Mouse (Mus musculus) MEL (cell line): ENCODE results near the gene Zbtb38. TPM values are rescaled to one million over a fixed set of nuclear protein-coding genes. Genes with fewer than 3 reads are reported as not detected.

ENCODE experiments used
- DNase-seq: peaks from one replicate; pipeline ENCODE4 v3.0.0; 2011; ENCODE audit warnings: low read depth, low spot score
- H3K27ac ChIP-seq: 2 replicates; pipeline ENCODE4 v1.5.1; 2012; ENCODE audit warnings: low read depth, mild to moderate bottlenecking, control low read depth, low read length, moderate library complexity; ENCODE audit not compliant: control insufficient read depth
- H3K27me3 ChIP-seq, 2 experiments: fragments of 150-350 bp in 1 of 2; sonication (generic) in 1 of 2; 2 replicates each; pipeline ENCODE4 v1.6.1; 2012; ENCODE audit warnings: low read length in 2 of 2, mild to moderate bottlenecking in 2 of 2, improper control_type of control experiment in 1 of 2, moderate library complexity in 1 of 2; ENCODE audit not compliant: insufficient read depth in 2 of 2, control insufficient read depth in 1 of 2
- H3K36me3 ChIP-seq, 2 experiments: 2 replicates each; pipeline ENCODE4 v1.6.1; 2012 to 2014; ENCODE audit warnings: low read length in 2 of 2, improper control_type of control experiment in 1 of 2, inconsistent platforms in 1 of 2, mild to moderate bottlenecking in 1 of 2; ENCODE audit not compliant: insufficient read depth in 2 of 2, control insufficient read depth in 1 of 2
- H3K4me1 ChIP-seq, 2 experiments: fragments of 150-350 bp in 1 of 2; sonication (generic) in 1 of 2; 2 replicates each; pipeline ENCODE4 v1.6.1; 2012; ENCODE audit warnings: low read length in 2 of 2, improper control_type of control experiment in 1 of 2, mild to moderate bottlenecking in 1 of 2; ENCODE audit not compliant: insufficient read depth in 2 of 2, control insufficient read depth in 1 of 2
- H3K4me3 ChIP-seq, 2 experiments: fragments of 150-350 bp in 1 of 2; sonication (generic) in 1 of 2; 2 replicates each; pipeline ENCODE4 v1.5.1; 2012; ENCODE audit warnings: low read depth in 2 of 2, low read length in 2 of 2, mild to moderate bottlenecking in 2 of 2, moderate library complexity in 2 of 2, control low read depth in 1 of 2, improper control_type of control experiment in 1 of 2; ENCODE audit not compliant: control insufficient read depth in 1 of 2, insufficient read depth in 1 of 2
- H3K79me2 ChIP-seq: 2 replicates; pipeline ENCODE4 v1.6.1; 2012; ENCODE audit warnings: mild to moderate bottlenecking, low read length, moderate library complexity; ENCODE audit not compliant: control insufficient read depth, poor library complexity, insufficient read depth
- H3K9ac ChIP-seq: 2 replicates; pipeline ENCODE4 v1.6.1; 2012; ENCODE audit warnings: low read depth, mild to moderate bottlenecking, control low read depth, low read length, moderate library complexity; ENCODE audit not compliant: control insufficient read depth, poor library complexity, severe bottlenecking
- H3K9me3 ChIP-seq: fragments of 150-350 bp; sonication (generic); replicated peaks from 2 replicates; pipeline ENCODE4 v1.6.1; 2012; ENCODE audit warnings: mild to moderate bottlenecking, low read length, improper control_type of control experiment, moderate library complexity; ENCODE audit not compliant: insufficient read depth
- BHLHE40 ChIP-seq: IDR thresholded peaks from 2 replicates; pipeline ENCODE4 v1.6.1; 2012; ENCODE audit warnings: low read depth, mild to moderate bottlenecking, inconsistent platforms, low read length, improper control_type of control experiment, borderline replicate concordance
- CHD1 ChIP-seq: IDR thresholded peaks from 2 replicates; pipeline ENCODE4 v1.6.1; 2012; ENCODE audit warnings: low read depth, mild to moderate bottlenecking, inconsistent platforms, low read length, improper control_type of control experiment
- CTCF ChIP-seq, 3 experiments: IDR thresholded peaks in 2 of 3; conservative IDR thresholded peaks in 1 of 3; 2 replicates each; pipeline ENCODE4 v1.5.1; 2011 to 2012; ENCODE audit warnings: low read length in 3 of 3, low read depth in 2 of 3, mild to moderate bottlenecking in 2 of 3, improper control_type of control experiment in 1 of 3, inconsistent platforms in 1 of 3, mixed read lengths in 1 of 3, moderate library complexity in 1 of 3; ENCODE audit not compliant: control insufficient read depth in 1 of 3, insufficient read depth in 1 of 3, poor library complexity in 1 of 3, severe bottlenecking in 1 of 3
- E2F4 ChIP-seq: IDR thresholded peaks from 2 replicates; pipeline ENCODE4 v1.6.1; 2011; ENCODE audit warnings: low read depth, low read length, improper control_type of control experiment, borderline replicate concordance
- EP300 ChIP-seq, 2 experiments: IDR thresholded peaks; 2 replicates each; pipeline ENCODE4 v1.6.1; 2011; ENCODE audit warnings: improper control_type of control experiment in 2 of 2, low read length in 2 of 2, low read depth in 1 of 2, mild to moderate bottlenecking in 1 of 2
- GATA1 ChIP-seq: IDR thresholded peaks from 2 replicates; pipeline ENCODE4 v1.6.1; 2011; ENCODE audit warnings: low read depth, low read length, improper control_type of control experiment
- JUND ChIP-seq: IDR thresholded peaks from 2 replicates; pipeline ENCODE4 v1.6.1; 2011; ENCODE audit warnings: low read depth, mild to moderate bottlenecking, improper control_type of control experiment, low read length
- MAFK ChIP-seq: IDR thresholded peaks from 2 replicates; pipeline ENCODE4 v1.6.1; 2011; ENCODE audit warnings: low read depth, mild to moderate bottlenecking, low read length, improper control_type of control experiment, borderline replicate concordance
- MAX ChIP-seq: IDR thresholded peaks from 2 replicates; pipeline ENCODE4 v1.6.1; 2011; ENCODE audit warnings: low read length, improper control_type of control experiment
- MAZ ChIP-seq: IDR thresholded peaks from 2 replicates; pipeline ENCODE4 v1.6.1; 2012; ENCODE audit warnings: low read depth, mild to moderate bottlenecking, inconsistent platforms, low read length, improper control_type of control experiment
- MEF2A ChIP-seq: IDR thresholded peaks from 2 replicates; pipeline ENCODE4 v1.6.1; 2014; ENCODE audit warnings: low read depth, mild to moderate bottlenecking, inconsistent platforms, low read length, improper control_type of control experiment; ENCODE audit not compliant: poor library complexity, insufficient replicate concordance, severe bottlenecking; ENCODE audit errors: extremely low read depth
- MXI1 ChIP-seq: IDR thresholded peaks from 2 replicates; pipeline ENCODE4 v1.6.1; 2011; ENCODE audit warnings: mild to moderate bottlenecking, low read depth, low read length, improper control_type of control experiment
- MYC ChIP-seq: IDR thresholded peaks from 2 replicates; pipeline ENCODE4 v1.6.1; 2011; ENCODE audit warnings: low read depth, mild to moderate bottlenecking, low read length, improper control_type of control experiment, moderate library complexity
- NELFE ChIP-seq: IDR thresholded peaks from 2 replicates; pipeline ENCODE4 v1.6.1; 2011; ENCODE audit warnings: low read depth, low read length, improper control_type of control experiment
- NRF1 ChIP-seq: IDR thresholded peaks from 2 replicates; pipeline ENCODE4 v1.6.1; 2014; ENCODE audit warnings: low read depth, mild to moderate bottlenecking, inconsistent platforms, low read length, improper control_type of control experiment, moderate library complexity; ENCODE audit not compliant: poor library complexity, insufficient read depth, severe bottlenecking
- POLR2AphosphoS2 ChIP-seq: IDR thresholded peaks from 2 replicates; pipeline ENCODE4 v1.6.1; 2011; ENCODE audit warnings: low read length, improper control_type of control experiment
- POLR2AphosphoS5 ChIP-seq: IDR thresholded peaks from 2 replicates; pipeline ENCODE4 v1.6.1; 2012; ENCODE audit warnings: low read depth, borderline replicate concordance, mild to moderate bottlenecking, inconsistent platforms, low read length, moderate library complexity, mixed read lengths
- RCOR1 ChIP-seq: IDR thresholded peaks from 2 replicates; pipeline ENCODE4 v1.6.1; 2012; ENCODE audit warnings: low read depth, mild to moderate bottlenecking, inconsistent platforms, low read length, improper control_type of control experiment
- SIN3A ChIP-seq: IDR thresholded peaks from 2 replicates; pipeline ENCODE4 v1.6.1; 2012; ENCODE audit warnings: low read length, improper control_type of control experiment, inconsistent platforms
- TBP ChIP-seq: IDR thresholded peaks from 2 replicates; pipeline ENCODE4 v1.8.0; 2011; ENCODE audit warnings: low read depth, low read length, improper control_type of control experiment
- TCF12 ChIP-seq: IDR thresholded peaks from 2 replicates; pipeline ENCODE4 v1.6.1; 2014; ENCODE audit warnings: low read depth, mild to moderate bottlenecking, inconsistent platforms, low read length, improper control_type of control experiment, moderate library complexity
- UBTF ChIP-seq: IDR thresholded peaks from 2 replicates; pipeline ENCODE4 v1.6.1; 2012; ENCODE audit warnings: low read depth, mild to moderate bottlenecking, inconsistent platforms, low read length, improper control_type of control experiment, moderate library complexity, borderline replicate concordance; ENCODE audit not compliant: insufficient read depth
- USF1 ChIP-seq: IDR thresholded peaks from 2 replicates; pipeline ENCODE4 v1.6.1; 2014; ENCODE audit warnings: low read depth, mild to moderate bottlenecking, inconsistent platforms, low read length, improper control_type of control experiment, moderate library complexity
- ZKSCAN1 ChIP-seq: IDR thresholded peaks from 2 replicates; pipeline ENCODE4 v1.6.1; 2012; ENCODE audit warnings: low read depth, mild to moderate bottlenecking, inconsistent platforms, low read length, improper control_type of control experiment, moderate library complexity
- ZMIZ1 ChIP-seq: IDR thresholded peaks from 2 replicates; pipeline ENCODE4 v1.6.1; 2012; ENCODE audit warnings: low read depth, mild to moderate bottlenecking, inconsistent platforms, low read length, improper control_type of control experiment, moderate library complexity
- polyA plus RNA-seq, 2 experiments: library from polyadenylated mRNA; stranded (reverse) in 1 of 2; unstranded in 1 of 2; fragments of >175 nt in 1 of 2; fragments of >200 nt in 1 of 2; gene quantifications; 2 replicates each; pipeline versions ENCODE4 v1.2.1 to v1.2.4; 2012; ENCODE audit warnings: low replicate concordance in 2 of 2, low read depth in 1 of 2; ENCODE audit not compliant: insufficient read length in 2 of 2, insufficient read depth in 1 of 2, missing spikeins in 1 of 2
- total RNA-seq: library from RNA; depleted of rRNA; stranded (reverse); fragments of 300-350 nt; gene quantifications from 2 replicates; pipeline ENCODE4 v1.2.3, GENCODE M21; 2012

Zbtb38 gene
- total and polyA plus RNA-seq, 3 experiments = 10.9 to 65.0 (median 12.2) TPM

- H3K9me3 ChIP-seq = no peaks in the 10 kb centered on the region
- H3K27ac ChIP-seq = no peak overlapping the region
- no peak overlapping the region for H3K4me3 ChIP-seq
- no peak for DNase-seq
- H3K79me2 ChIP-seq = no peaks in the 10 kb centered on the region
- TF ChIP-seq SIN3A (no peak), NRF1 (no peak), RCOR1 (no peak), MAFK (no peak), MAX (no peak), USF1 (no peak), E2F4 (no peak), POLR2AphosphoS5 (no peak), NELFE (no peak), TCF12 (no peak), JUND (no peak), MXI1 (no peak), MEF2A (no peak), BHLHE40 (no peak)
- TF ChIP-seq, all 39 proteins: peak for 0
- no peaks in the 10 kb centered on the region for H3K27me3 ChIP-seq
- no peak overlapping the region for H3K9ac ChIP-seq
- no peaks in the 10 kb centered on the region for H3K4me1 ChIP-seq
- no peaks in the 10 kb centered on the region for H3K36me3 ChIP-seq
These were observed 19.8 kb downstream of the Zbtb38 start for GRCm38 (mm10) chr9:96732644-96733424.

GRCm38 (mm10) chr9:96731961-96732511 is 20.6 kb downstream of the Zbtb38 start:
- no peaks in the 10 kb centered on the region; a peak in 1 of 4 replicates for H3K4me1 ChIP-seq
- no peak overlapping the region for H3K4me3 ChIP-seq
- no peak overlapping the region for H3K9ac ChIP-seq
- TF ChIP-seq GATA1 = no peak
- no peak for TF ChIP-seq POLR2AphosphoS2
- no peak for TF ChIP-seq CHD1
- no peak for TF ChIP-seq TBP
- TF ChIP-seq ZMIZ1 = no peak
- TF ChIP-seq NRF1 = no peak
- no peak for TF ChIP-seq MXI1
- no peak for TF ChIP-seq MAZ
- TF ChIP-seq EP300 (IDR thresholded peaks at IDR 0.05; ENCODE audit: low read depth in 1 of 2, low read length in 2 of 2) = no peak
- no peak for TF ChIP-seq ZKSCAN1
- no peak for TF ChIP-seq UBTF
- no peak for TF ChIP-seq POLR2AphosphoS5
- TF ChIP-seq MYC = no peak
- TF ChIP-seq E2F4 = no peak
- no peak for TF ChIP-seq CTCF (IDR thresholded peaks at IDR 0.05 in 2 of 3, conservative IDR thresholded peaks at IDR 0.05 in 1 of 3; ENCODE audit: control insufficient read depth in 1 of 3, insufficient read depth in 1 of 3, low read depth in 2 of 3, low read length in 3 of 3, poor library complexity in 1 of 3, severe bottlenecking in 1 of 3)
- TF ChIP-seq, all 39 proteins: peak for 0
- Histone ChIP-seq H3K36me3 (no peaks in the 10 kb centered on the region), H3K27me3 (no peaks in the 10 kb centered on the region), H3K9me3 (no peaks in the 10 kb centered on the region), H3K27ac (no peak overlapping the region), H3K79me2 (no peaks in the 10 kb centered on the region)
- no peak for DNase-seq
